Mouse (Mus musculus): ENCODE measurements around the gene Cdc25a.
A peak's percentile ranks its signal among the peaks of the same experiment; 100 is the strongest.

The Cdc25a gene

DNA sequence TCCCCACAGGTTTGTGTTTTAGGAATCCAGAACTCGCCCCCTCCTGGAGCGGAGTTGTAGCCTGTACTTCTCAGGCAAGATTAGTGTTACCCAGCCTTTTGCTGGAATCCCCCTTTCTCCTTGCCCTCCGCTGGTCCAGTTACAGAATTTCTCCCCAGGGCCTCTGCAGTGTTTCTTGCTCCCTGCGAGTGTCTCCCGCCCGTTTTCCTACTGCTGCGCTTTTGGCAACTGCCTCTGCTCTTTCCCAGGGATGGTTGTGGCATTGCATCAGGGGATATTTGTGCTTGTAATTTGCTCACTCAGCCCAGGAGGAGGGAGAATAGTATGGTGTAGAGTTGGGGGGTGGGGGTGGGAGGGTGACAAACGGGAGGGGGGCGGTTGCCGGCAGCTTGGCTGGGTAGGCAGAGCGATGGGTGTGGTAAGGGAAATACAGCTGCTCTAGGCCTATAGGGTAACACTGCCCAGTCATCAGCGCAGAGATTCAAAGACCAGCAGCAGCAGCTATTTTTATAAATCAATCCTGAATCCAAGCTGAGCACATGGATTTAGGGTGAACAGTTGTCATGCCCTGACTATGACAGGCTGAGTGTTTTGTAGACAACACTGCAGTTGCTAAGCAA is 57.5 kb downstream of the Cdc25a start:
- DNase-seq (ENCODE audit: low spot score), result peak; percentile 58

DNA sequence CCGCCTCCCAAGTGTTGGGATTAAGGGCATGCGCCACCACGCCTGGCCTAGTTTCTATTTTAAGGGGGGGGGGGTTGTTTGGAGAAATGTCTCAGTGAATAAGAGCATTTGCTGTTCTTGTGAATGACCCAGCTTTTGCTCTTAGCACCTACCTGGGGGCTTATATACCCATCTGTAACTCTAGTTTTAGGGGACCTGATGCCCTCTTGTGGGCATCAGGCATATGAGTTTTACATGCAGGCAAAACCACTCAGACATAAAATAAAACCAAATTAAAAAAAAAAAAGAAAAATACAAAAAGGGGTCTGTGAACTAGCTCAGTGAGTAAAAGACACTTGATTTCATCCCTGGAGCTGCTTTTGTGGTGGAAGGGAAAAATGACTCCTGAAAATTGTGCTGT is 64.0 kb downstream of the Cdc25a start:
- DNase-seq (ENCODE audit: low spot score), result no peak

DNA sequence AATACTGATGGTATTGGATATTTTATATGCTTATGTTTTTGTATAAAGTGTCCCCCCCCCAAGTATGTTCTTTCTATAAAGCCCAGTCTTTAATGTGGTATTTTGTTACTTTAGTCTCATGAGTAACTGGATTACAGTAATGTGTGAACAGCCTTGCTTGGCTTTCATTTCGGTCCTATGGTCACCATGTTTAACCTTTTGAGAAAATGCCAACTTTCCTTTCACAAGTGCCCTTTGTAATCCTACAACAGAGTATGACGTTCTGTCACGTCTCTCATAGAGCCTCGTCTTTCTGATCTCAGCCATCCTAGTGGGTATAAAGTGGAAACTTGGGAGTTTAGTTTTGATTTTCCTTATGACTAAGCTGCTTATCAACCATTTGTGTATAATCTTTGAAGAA is 67.4 kb downstream of the Cdc25a start:
- DNase-seq (ENCODE audit: low spot score), result no peak
